Mouse (Mus musculus) CH12.LX (cell line): ENCODE results near the gene Ccl22. TPM values are rescaled to one million over a fixed set of nuclear protein-coding genes. Genes with fewer than 3 reads are reported as not detected.
A peak's percentile ranks its signal among the peaks of the same experiment; 100 is the strongest.

Experiments used
- DNase-seq: peaks from one replicate; pipeline ENCODE4 v3.0.0-alpha.2; 2013; ENCODE audit errors: extremely low read depth
- H3K27ac ChIP-seq: 2 replicates; pipeline ENCODE4 v1.5.1; 2012; ENCODE audit warnings: low read depth, mild to moderate bottlenecking, control low read depth, moderate library complexity; ENCODE audit not compliant: insufficient read depth
- H3K27me3 ChIP-seq: replicated peaks from 2 replicates; pipeline ENCODE3; 2012; ENCODE audit warnings: inconsistent platforms
- H3K36me3 ChIP-seq, 2 experiments: replicated peaks in 1 of 2; 2 replicates each; pipeline versions ENCODE3 to v1.6.1; 2012; ENCODE audit warnings: inconsistent platforms in 1 of 2, low read length in 1 of 2, mild to moderate bottlenecking in 1 of 2, mixed read lengths in 1 of 2, moderate library complexity in 1 of 2; ENCODE audit not compliant: control insufficient read depth in 1 of 2, insufficient read depth in 1 of 2
- H3K4me1 ChIP-seq, 2 experiments: 2 replicates each; pipeline ENCODE4 v1.6.1; 2012; ENCODE audit warnings: inconsistent platforms in 1 of 2, moderate library complexity in 1 of 2; ENCODE audit not compliant: insufficient read depth in 2 of 2, control insufficient read depth in 1 of 2
- H3K4me2 ChIP-seq: 2 replicates; pipeline ENCODE4 v1.6.1; 2012; ENCODE audit warnings: low read depth, mild to moderate bottlenecking, control low read depth; ENCODE audit not compliant: poor library complexity, insufficient read depth, severe bottlenecking
- H3K4me3 ChIP-seq, 3 experiments: fragments of 150-350 bp in 1 of 3; sonication (generic) in 1 of 3; replicated peaks in 1 of 3; 2 replicates each; pipeline versions ENCODE3 to v1.5.1; 2011 to 2012; ENCODE audit warnings: low read depth in 2 of 3, low read length in 2 of 3, mild to moderate bottlenecking in 2 of 3, moderate library complexity in 2 of 3, control low read depth in 1 of 3, improper control_type of control experiment in 1 of 3, inconsistent platforms in 1 of 3, mixed read lengths in 1 of 3; ENCODE audit not compliant: poor library complexity in 1 of 3
- H3K79me2 ChIP-seq: replicated peaks from 2 replicates; pipeline ENCODE4 v1.6.1; 2012; ENCODE audit warnings: mild to moderate bottlenecking, moderate library complexity; ENCODE audit not compliant: control insufficient read depth, poor library complexity, insufficient read depth, severe bottlenecking; ENCODE audit errors: extremely low read depth
- H3K9ac ChIP-seq: 2 replicates; pipeline ENCODE4 v1.6.1; 2012; ENCODE audit warnings: low read depth, mild to moderate bottlenecking, control low read depth, moderate library complexity; ENCODE audit not compliant: insufficient read depth
- H3K9me3 ChIP-seq: replicated peaks from 2 replicates; pipeline ENCODE3; 2012; ENCODE audit warnings: low read length, inconsistent platforms, mixed read lengths
- BHLHE40 ChIP-seq: IDR thresholded peaks from 2 replicates; pipeline ENCODE4 v1.6.1; 2011; ENCODE audit warnings: mild to moderate bottlenecking, low read depth, low read length, improper control_type of control experiment
- CHD1 ChIP-seq: IDR thresholded peaks from 2 replicates; pipeline ENCODE4 v1.6.1; 2012; ENCODE audit warnings: low read depth, low read length, improper control_type of control experiment, inconsistent platforms
- CHD2 ChIP-seq: IDR thresholded peaks from 2 replicates; pipeline ENCODE4 v1.6.1; 2011; ENCODE audit warnings: low read length, improper control_type of control experiment
- ELF1 ChIP-seq: IDR thresholded peaks from 2 replicates; pipeline ENCODE4 v1.6.1; 2014; ENCODE audit warnings: low read depth, mild to moderate bottlenecking, inconsistent platforms, low read length, improper control_type of control experiment
- EP300 ChIP-seq: IDR thresholded peaks from 2 replicates; pipeline ENCODE4 v1.6.1; 2011; ENCODE audit warnings: low read length, improper control_type of control experiment
- ETS1 ChIP-seq: conservative IDR thresholded peaks from 2 replicates; pipeline ENCODE4 v1.6.1; 2012; ENCODE audit warnings: low read depth, mild to moderate bottlenecking, inconsistent platforms, low read length, improper control_type of control experiment, moderate library complexity
- IRF4 ChIP-seq: IDR thresholded peaks from 2 replicates; pipeline ENCODE4 v1.6.1; 2014; ENCODE audit warnings: low read depth, mild to moderate bottlenecking, inconsistent platforms, low read length, improper control_type of control experiment
- JUN ChIP-seq: IDR thresholded peaks from 2 replicates; pipeline ENCODE4 v1.6.1; 2011; ENCODE audit warnings: low read depth, mild to moderate bottlenecking, low read length, improper control_type of control experiment, moderate library complexity; ENCODE audit not compliant: insufficient read depth
- JUND ChIP-seq: conservative IDR thresholded peaks from 2 replicates; pipeline ENCODE4 v1.6.1; 2011; ENCODE audit warnings: low read depth, low read length, improper control_type of control experiment
- MAFK ChIP-seq: IDR thresholded peaks from 2 replicates; pipeline ENCODE4 v1.6.1; 2011; ENCODE audit warnings: low read length, improper control_type of control experiment; ENCODE audit not compliant: insufficient replicate concordance
- MAX ChIP-seq: IDR thresholded peaks from 2 replicates; pipeline ENCODE4 v1.6.1; 2011; ENCODE audit warnings: low read length, improper control_type of control experiment
- PAX5 ChIP-seq: IDR thresholded peaks from 2 replicates; pipeline ENCODE4 v1.6.1; 2012; ENCODE audit warnings: low read length, inconsistent platforms, mixed read lengths
- RAD21 ChIP-seq: IDR thresholded peaks from 2 replicates; pipeline ENCODE4 v1.6.1; 2011; ENCODE audit warnings: low read depth, mild to moderate bottlenecking, low read length, improper control_type of control experiment, moderate library complexity
- SMC3 ChIP-seq: IDR thresholded peaks from 2 replicates; pipeline ENCODE4 v1.6.1; 2011; ENCODE audit warnings: low read depth, low read length, improper control_type of control experiment
- USF1 ChIP-seq: IDR thresholded peaks from 2 replicates; pipeline ENCODE4 v1.6.1; 2014; ENCODE audit warnings: low read depth, mild to moderate bottlenecking, inconsistent platforms, low read length, improper control_type of control experiment
- ZNF384 ChIP-seq: IDR thresholded peaks from 2 replicates; pipeline ENCODE4 v1.6.1; 2012; ENCODE audit warnings: low read depth, low read length, improper control_type of control experiment, inconsistent platforms
- dilution Hi-C: fragments of 300-500 bp; cut with MboI; formaldehyde crosslinking; loops from 2 replicates; pipeline ENCODE4 v1.14.3; 2020; ENCODE audit warnings: low sequenced_read_pairs; ENCODE audit not compliant: extremely low pct_unique_long_range_greater_than_20kb, extremely low pct_ligation_motif_present
- in situ Hi-C: fragments of 300-500 bp; cut with MboI; formaldehyde crosslinking; loops from 3 replicates; pipeline ENCODE4 v1.14.3; 2019; ENCODE audit warnings: low sequenced_read_pairs, low pct_ligation_motif_present, low pct_unique_long_range_greater_than_20kb, mixed read lengths
- polyA plus RNA-seq: library from polyadenylated mRNA; unstranded; fragments of >175 nt; gene quantifications from 2 replicates; pipeline ENCODE4 v1.2.1, GENCODE M21; 2012; ENCODE audit warnings: low read depth; ENCODE audit not compliant: insufficient read length
- total RNA-seq, 2 experiments: library from RNA; depleted of rRNA; stranded (reverse); fragments of 300-350 nt in 1 of 2; fragments of >200 nt in 1 of 2; gene quantifications; 2 replicates each; pipeline ENCODE4 v1.2.3; 2012 to 2014

Ccl22 gene
- total and polyA plus RNA-seq, 3 experiments = 1,396 to 4,546 (median 3,114) TPM

DNA sequence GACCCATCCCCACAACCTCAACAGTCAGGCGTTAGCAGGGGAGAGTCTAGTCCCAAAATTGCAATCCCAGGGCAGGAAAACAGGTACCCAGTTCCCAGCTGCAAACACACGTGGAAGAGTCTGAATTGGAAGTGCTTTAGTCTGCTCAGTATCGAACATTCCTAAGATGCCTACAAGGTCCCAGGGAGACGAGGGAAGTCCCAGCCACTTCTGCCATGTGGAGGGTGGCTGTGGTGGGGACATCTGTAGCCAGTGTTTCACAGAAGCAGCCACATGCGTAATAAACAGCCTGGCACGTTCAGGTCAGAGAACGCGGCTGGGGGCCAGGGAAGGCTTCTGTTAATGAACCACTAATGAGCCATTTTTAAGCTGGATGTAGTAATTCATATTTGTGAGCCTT, 35.1 kb upstream of the Ccl22 start:
- no peaks in the 10 kb centered on the region for H3K27me3 ChIP-seq
- in situ Hi-C loops = no loop called here
- peaks cover 44 to 80% of the 10 kb centered on the region in 2 experiments for H3K4me1 ChIP-seq
- dilution Hi-C loops = no loop called here
- no peak overlapping the region for H3K27ac ChIP-seq
- H3K36me3 ChIP-seq = no peaks in the 10 kb centered on the region
- no peak for TF ChIP-seq EP300
- TF ChIP-seq BHLHE40 = peak; percentile 48; the same call in 1 of the 2 replicates
- no peaks in the 10 kb centered on the region for H3K9me3 ChIP-seq
- H3K4me3 ChIP-seq = no peak overlapping the region
- no peak overlapping the region for H3K4me2 ChIP-seq
- no peak for DNase-seq
- no peaks in the 10 kb centered on the region for H3K79me2 ChIP-seq
- H3K9ac ChIP-seq = no peak overlapping the region

DNA sequence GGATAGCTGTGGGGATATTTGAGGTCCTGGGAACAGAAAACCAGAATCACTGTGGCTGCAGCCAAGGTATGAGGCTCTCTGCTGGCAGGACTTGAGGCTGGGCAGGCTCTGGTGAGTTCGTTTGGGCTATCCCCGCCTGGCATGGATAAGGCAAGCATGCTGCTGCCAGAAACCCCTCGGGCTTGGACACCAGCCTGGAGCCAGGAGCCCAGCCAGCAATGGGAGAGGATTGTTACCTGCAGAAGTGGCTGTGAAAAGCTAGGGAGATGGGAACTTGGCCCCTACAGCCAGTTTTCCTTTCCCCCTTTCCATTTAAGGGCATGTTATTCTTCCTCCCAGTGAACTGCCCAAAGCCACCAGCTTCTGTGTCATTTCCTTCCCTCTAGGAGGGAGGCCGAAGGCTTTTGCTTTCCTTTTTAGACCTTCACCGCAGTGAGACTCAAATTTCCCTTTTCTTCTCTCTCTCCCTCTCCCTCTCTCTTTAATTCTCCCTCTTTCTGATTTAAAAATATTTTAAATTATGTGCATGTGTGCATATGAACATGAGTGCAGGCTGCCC, 34.2 kb upstream of the Ccl22 start:
- H3K4me1 ChIP-seq = peaks cover 44 to 77% of the 10 kb centered on the region in 2 experiments
- no peaks in the 10 kb centered on the region for H3K27me3 ChIP-seq
- no peaks in the 10 kb centered on the region for H3K79me2 ChIP-seq
- TF ChIP-seq CHD1 (no peak), ELF1 (no peak), MAX (no peak), ZNF384 (no peak), USF1 (no peak), JUN (no peak), CHD2 (no peak), PAX5 (no peak), JUND (no peak), IRF4 (no peak), SMC3 (no peak), MAFK (no peak), ETS1 (no peak), RAD21 (no peak)
- peak overlapping the region; percentile 37 for H3K4me2 ChIP-seq
- no peak overlapping the region for H3K4me3 ChIP-seq
- in situ Hi-C loops = no loop called here
- no peaks in the 10 kb centered on the region for H3K9me3 ChIP-seq
- dilution Hi-C loops = no loop called here
- DNase-seq = no peak
- peak overlapping the region; percentile 68; the same call in 1 of the 2 replicates for H3K27ac ChIP-seq
- H3K9ac ChIP-seq = 0 out of 2 replicates have a peak overlapping the region, but pooled peaks have one; percentile 9
- no peaks in the 10 kb centered on the region for H3K36me3 ChIP-seq
